Mouse (Mus musculus) cerebellum, adult 2 months (tissue): ENCODE data around the gene Coro1c.

Source experiments
- CTCF ChIP-seq: fragments of 200-500 bp; IDR thresholded peaks from 2 replicates; pipeline ENCODE4 v1.5.1; 2011; ENCODE audit warnings: low read depth, mild to moderate bottlenecking, control low read depth, low read length, moderate library complexity, borderline replicate concordance; ENCODE audit not compliant: insufficient read depth
- POLR2A ChIP-seq: fragments of 200-500 bp; IDR thresholded peaks from 2 replicates; pipeline ENCODE4 v1.6.1; 2011; ENCODE audit warnings: low read length, control low read depth, borderline replicate concordance; ENCODE audit not compliant: insufficient read depth

GRCm38 (mm10) chr5:113943328-113943727, 34.8 kb upstream of the Coro1c start:
- no peak for TF ChIP-seq CTCF
- TF ChIP-seq POLR2A, result no peak
